Mouse (Mus musculus) MEL (cell line): ENCODE measurements around the gene Rnf5.

Experiments used
- CTCF ChIP-seq, 3 experiments: IDR thresholded peaks in 2 of 3; conservative IDR thresholded peaks in 1 of 3; 2 replicates each; pipeline ENCODE4 v1.5.1; 2011 to 2012; ENCODE audit warnings: low read length in 3 of 3, low read depth in 2 of 3, mild to moderate bottlenecking in 2 of 3, improper control_type of control experiment in 1 of 3, inconsistent platforms in 1 of 3, mixed read lengths in 1 of 3, moderate library complexity in 1 of 3; ENCODE audit not compliant: control insufficient read depth in 1 of 3, insufficient read depth in 1 of 3, poor library complexity in 1 of 3, severe bottlenecking in 1 of 3
- ETS1 ChIP-seq: IDR thresholded peaks from 2 replicates; pipeline ENCODE4 v1.6.1; 2012; ENCODE audit warnings: low read depth, mild to moderate bottlenecking, inconsistent platforms, low read length, improper control_type of control experiment, moderate library complexity
- GATA1 ChIP-seq: IDR thresholded peaks from 2 replicates; pipeline ENCODE4 v1.6.1; 2011; ENCODE audit warnings: low read depth, low read length, improper control_type of control experiment
- HCFC1 ChIP-seq: IDR thresholded peaks from 2 replicates; pipeline ENCODE4 v1.6.1; 2012; ENCODE audit warnings: low read depth, mild to moderate bottlenecking, inconsistent platforms, low read length, improper control_type of control experiment, moderate library complexity
- MAZ ChIP-seq: IDR thresholded peaks from 2 replicates; pipeline ENCODE4 v1.6.1; 2012; ENCODE audit warnings: low read depth, mild to moderate bottlenecking, inconsistent platforms, low read length, improper control_type of control experiment
- NELFE ChIP-seq: IDR thresholded peaks from 2 replicates; pipeline ENCODE4 v1.6.1; 2011; ENCODE audit warnings: low read depth, low read length, improper control_type of control experiment
- POLR2A ChIP-seq, 2 experiments: IDR thresholded peaks; 2 replicates each; pipeline ENCODE4 v1.6.1; 2011 to 2012; ENCODE audit warnings: low read length in 2 of 2, mild to moderate bottlenecking in 2 of 2, control low read depth in 1 of 2, improper control_type of control experiment in 1 of 2, low read depth in 1 of 2, moderate library complexity in 1 of 2; ENCODE audit not compliant: control insufficient read depth in 1 of 2, insufficient read depth in 1 of 2, poor library complexity in 1 of 2
- POLR2AphosphoS2 ChIP-seq: IDR thresholded peaks from 2 replicates; pipeline ENCODE4 v1.6.1; 2011; ENCODE audit warnings: low read length, improper control_type of control experiment

DNA sequence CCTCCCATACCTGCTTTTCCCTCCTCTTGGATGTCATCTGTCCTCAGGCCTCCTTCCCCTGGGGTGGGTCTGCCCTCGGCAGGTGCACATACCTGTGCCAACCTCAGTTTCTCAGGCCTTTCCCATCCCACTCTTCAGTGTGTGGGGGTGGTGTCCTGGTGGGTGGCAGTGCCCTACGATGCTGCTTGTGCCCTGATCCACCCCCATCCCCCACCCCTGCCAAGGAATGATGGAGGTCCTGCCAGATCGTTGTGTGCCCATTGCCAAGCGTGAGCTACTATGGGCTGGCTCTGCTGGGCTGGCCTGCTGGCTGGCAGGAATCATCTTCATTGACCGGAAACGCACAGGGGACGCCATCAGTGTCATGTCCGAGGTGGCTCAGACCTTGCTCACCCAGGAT lies 7.6 kb upstream of the Rnf5 start:
- TF ChIP-seq CTCF (IDR thresholded peaks at IDR 0.05 in 2 of 3, conservative IDR thresholded peaks at IDR 0.05 in 1 of 3; ENCODE audit: control insufficient read depth in 1 of 3, insufficient read depth in 1 of 3, low read depth in 2 of 3, low read length in 3 of 3, poor library complexity in 1 of 3, severe bottlenecking in 1 of 3), result no peak
- no peak for TF ChIP-seq MAZ
- TF ChIP-seq NELFE, result no peak
- no peak for TF ChIP-seq ETS1
- TF ChIP-seq GATA1, result no peak
- no peak for TF ChIP-seq POLR2AphosphoS2
- no peak for TF ChIP-seq POLR2A (IDR thresholded peaks at IDR 0.05; ENCODE audit: control insufficient read depth in 1 of 2, insufficient read depth in 1 of 2, low read depth in 1 of 2, low read length in 2 of 2, poor library complexity in 1 of 2)
- TF ChIP-seq HCFC1, result no peak
